In the genomic region with DNA sequence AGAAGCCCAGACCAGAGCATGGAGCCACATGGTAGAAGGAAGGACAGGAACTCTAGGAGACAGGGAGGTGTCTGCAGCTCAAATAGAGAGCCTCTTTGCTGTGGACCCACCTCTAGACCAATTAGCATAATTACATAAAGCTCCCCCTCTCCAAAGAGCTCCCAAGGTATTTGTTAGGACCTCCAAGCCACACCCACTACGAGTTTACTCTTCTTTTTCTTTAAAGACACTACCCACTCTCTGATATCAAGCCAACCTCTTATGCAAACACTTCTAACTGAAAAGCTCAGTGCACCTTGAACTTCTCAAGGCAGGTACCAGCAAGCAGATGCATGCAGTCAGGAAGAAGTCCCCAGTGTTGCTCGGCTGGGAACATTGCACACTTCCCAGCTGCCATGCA, we compare ENCODE assay signal across 26 mouse cellular contexts. TPM values are rescaled to one million over a fixed set of nuclear protein-coding genes. Genes with fewer than 3 reads are reported as not detected.
"Had no signal": no experiment of that assay in that cellular context is flagged by ENCODE, and none has a peak within 500 bp of the region (broad histone marks: within the 10 kb centered on the region; RNA-seq: fewer than 3 reads in every experiment).

Ces1b (minus strand) TSS at position 131 of the 400 bp plus-strand sequence.

- H3K9ac ChIP-seq: hindbrain, embryonic 15.5 days; kidney, embryonic 15.5 days; liver, embryonic 13.5 days; lung, embryonic 15.5 days; midbrain, embryonic 13.5 days; neural tube, embryonic 13.5 days had no signal

- H3K27ac ChIP-seq: hindbrain, embryonic 15.5 days; kidney, embryonic 15.5 days; layer of hippocampus, adult 2 months; left cerebral cortex, adult 2 months; liver, embryonic 13.5 days; lung, embryonic 15.5 days; midbrain, embryonic 10.5 days; midbrain, embryonic 13.5 days; neural tube, embryonic 13.5 days had no signal

- H3K27me3 ChIP-seq: hindbrain, embryonic 15.5 days; kidney, embryonic 15.5 days; liver, embryonic 13.5 days; lung, embryonic 15.5 days; megakaryocyte, embryonic 14.5 days; midbrain, embryonic 13.5 days; neural tube, embryonic 13.5 days had no signal

- ATAC-seq: midbrain, embryonic 13.5 days; midbrain, embryonic 16.5 days had no signal

- H3K4me1 ChIP-seq: hindbrain, embryonic 15.5 days; kidney, embryonic 15.5 days; liver, embryonic 13.5 days; lung, embryonic 15.5 days; megakaryocyte, embryonic 14.5 days; midbrain, embryonic 10.5 days; midbrain, embryonic 13.5 days; neural tube, embryonic 13.5 days had no signal

- H3K9me3 ChIP-seq: hindbrain, embryonic 15.5 days; kidney, embryonic 15.5 days; liver, embryonic 13.5 days; lung, embryonic 15.5 days; megakaryocyte, embryonic 14.5 days; midbrain, embryonic 10.5 days; midbrain, embryonic 13.5 days; neural tube, embryonic 13.5 days had no signal

- DNase-seq: kidney, adult 18-20 months; kidney, postnatal 14 days; layer of hippocampus, adult 9-11 months; liver, embryonic 13.5 days; lung, postnatal 10 days; retina, postnatal 1 day; right cerebral cortex, postnatal 25 days; spleen, adult 18-20 months; thymus, adult 2 months; thymus, postnatal 14 days; thymus, postnatal 4 days had no signal

- H3K36me3 ChIP-seq: hindbrain, embryonic 15.5 days; kidney, embryonic 15.5 days; liver, embryonic 13.5 days; lung, embryonic 15.5 days; midbrain, embryonic 10.5 days; midbrain, embryonic 13.5 days; neural tube, embryonic 13.5 days had no signal

- H3K4me2 ChIP-seq: hindbrain, embryonic 15.5 days; kidney, embryonic 15.5 days; liver, embryonic 13.5 days; lung, embryonic 15.5 days; midbrain, embryonic 13.5 days; neural tube, embryonic 13.5 days had no signal

- H3K4me3 ChIP-seq: hindbrain, embryonic 15.5 days; kidney, embryonic 15.5 days; layer of hippocampus, adult 2 months; left cerebral cortex, adult 2 months; liver, embryonic 13.5 days; lung, embryonic 15.5 days; megakaryocyte, embryonic 14.5 days; midbrain, embryonic 10.5 days; midbrain, embryonic 13.5 days; myocyte; neural tube, embryonic 13.5 days had no signal

RNA-seq across cellular contexts. Expression of gene Ces1b, which starts in this region (rescaled TPM):
- polyA plus RNA-seq: hindbrain, embryonic 15.5 days; intestine, embryonic 14.5 days; kidney, embryonic 15.5 days; limb, embryonic 11.5 days; limb, embryonic 14.5 days; liver, embryonic 13.5 days; liver, embryonic 16.5 days; midbrain, embryonic 10.5 days; midbrain, embryonic 13.5 days; midbrain, embryonic 16.5 days; myocyte; neural tube, embryonic 13.5 days had no signal
